Mouse (Mus musculus) CD4-positive, CD25-positive, alpha-beta regulatory T cell, adult 2 months (primary cell): Measurements from ENCODE around the gene Dcst1.

ENCODE experiments used
- DNase-seq: peaks from one replicate; pipeline ENCODE4 v3.0.0-alpha.2; 2012; ENCODE audit warnings: low read depth, low spot score

The Dcst1 gene

DNA sequence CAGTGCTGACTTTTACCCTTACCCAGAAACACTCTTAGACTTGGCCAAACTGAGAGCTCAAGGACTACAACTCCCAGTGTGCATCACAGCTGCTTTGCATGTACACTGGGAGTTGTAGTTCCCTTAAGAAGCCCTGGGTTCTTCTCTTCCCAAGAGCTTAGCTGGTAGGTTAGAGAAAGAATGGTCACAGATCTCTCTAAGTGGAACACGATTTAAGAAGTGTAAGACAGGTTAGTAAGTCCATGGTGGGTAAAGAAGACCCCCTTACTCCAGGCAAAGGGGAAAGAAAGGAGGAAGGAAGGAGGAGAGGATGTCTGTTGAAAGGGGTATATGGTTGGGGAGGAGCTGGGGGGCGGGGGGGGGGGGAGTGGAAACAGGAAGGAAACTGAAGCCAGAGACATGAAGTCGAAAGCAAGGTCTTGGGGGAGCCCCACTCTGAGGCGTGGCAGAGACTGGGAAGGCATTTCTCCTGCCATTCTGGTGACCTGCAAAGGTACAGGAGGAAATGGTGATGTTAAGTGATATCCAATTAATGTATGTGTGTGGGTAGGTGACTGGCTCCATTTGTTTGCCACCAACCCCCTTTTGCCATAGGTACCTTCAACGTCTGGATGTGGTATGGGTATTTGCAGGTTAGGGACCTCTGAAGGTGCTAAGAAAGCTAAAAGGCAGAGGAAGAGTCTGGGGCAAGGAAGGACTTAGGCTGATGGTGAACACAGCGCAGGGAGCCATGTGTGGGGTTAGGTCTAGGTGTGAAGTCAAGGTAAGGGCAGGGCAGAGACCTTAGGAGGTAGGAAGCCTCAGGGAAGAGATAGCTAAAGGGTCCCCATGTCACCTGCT is 24.1 kb upstream of the Dcst1 start:
- peak; percentile 83 for DNase-seq

DNA sequence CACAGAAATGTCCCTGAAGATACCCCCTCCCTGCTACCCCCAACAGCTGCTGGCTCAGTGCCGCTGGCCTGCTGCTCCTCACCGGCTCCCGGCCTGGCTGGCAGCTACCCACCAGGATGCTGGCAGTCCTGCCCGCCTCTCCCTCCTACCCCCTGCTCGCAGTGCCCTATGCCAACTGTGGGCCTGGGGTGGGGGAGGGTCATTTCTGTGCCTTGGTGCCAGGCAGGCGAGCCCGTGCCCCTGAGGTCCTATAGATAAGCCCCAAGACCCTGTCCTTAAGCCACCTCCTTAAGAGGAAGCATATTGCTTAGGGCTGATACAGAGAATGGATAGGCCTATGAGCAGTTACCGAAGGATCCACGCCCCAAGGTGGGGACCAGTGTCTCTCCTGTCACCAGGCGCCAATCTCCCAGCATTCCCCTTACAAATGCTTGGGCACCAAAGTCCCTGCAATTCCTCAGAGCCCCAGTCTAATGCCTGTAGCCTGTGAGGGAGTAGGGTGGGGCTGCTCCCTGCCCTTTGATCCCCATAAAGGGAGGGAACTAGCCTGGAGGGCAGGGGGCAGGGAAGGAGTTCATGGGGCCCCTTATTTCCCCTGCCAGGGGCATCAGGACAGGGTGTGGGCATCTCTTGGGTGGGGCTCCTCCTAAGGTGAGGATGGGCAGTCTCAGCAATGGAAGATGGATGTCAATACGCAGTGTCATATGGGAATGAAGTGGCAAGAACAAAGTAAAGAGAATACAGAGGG is 23.3 kb upstream of the Dcst1 start:
- DNase-seq, result peak; percentile 38

- peak; percentile 38 for DNase-seq
Observed at GRCm38 (mm10) chr3:89387632-89388031, 22.6 kb upstream of the Dcst1 start.

- DNase-seq, result peak; percentile 79
Observed at GRCm38 (mm10) chr3:89386438-89387420, 21.7 kb upstream of the Dcst1 start.

- DNase-seq, result peak; percentile 58
Observed at GRCm38 (mm10) chr3:89385451-89385850, 20.4 kb upstream of the Dcst1 start.

DNA sequence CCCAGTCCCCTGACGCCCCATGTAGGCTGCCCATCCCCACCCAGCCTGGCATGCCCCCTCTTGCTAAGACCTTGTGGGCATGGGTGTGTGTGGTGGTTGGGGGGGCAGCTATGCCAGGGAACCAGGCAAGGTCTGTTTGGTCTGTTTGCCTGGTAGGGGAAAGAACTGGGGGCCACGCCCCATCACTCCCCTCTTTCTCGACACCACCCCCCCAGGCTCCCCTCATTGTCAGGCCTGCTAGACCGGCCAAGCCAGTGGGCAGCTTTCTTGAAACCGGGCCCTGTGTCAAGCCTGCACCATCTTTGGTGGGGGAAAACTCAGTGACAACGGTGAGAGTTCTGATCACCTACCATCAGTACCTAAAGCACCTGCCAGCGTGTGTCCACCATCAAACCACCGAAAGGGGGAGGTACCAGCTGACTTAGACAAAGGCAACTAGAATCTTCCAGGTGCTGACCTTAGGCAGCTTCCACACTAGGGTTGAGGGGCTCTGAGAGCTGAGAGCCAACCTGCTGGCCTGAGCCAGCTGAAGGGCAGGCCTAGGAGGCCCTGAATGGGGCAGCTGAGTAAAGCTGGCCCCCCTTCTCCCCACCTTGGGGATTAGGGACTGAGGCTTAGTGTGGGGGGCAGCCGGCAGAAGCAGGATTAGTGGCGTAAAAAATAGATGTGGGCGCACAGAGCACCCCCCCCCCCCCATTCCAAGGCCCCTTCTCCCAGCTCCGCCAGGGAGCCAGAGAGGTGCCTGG is 19.5 kb upstream of the Dcst1 start:
- peak; percentile 29 for DNase-seq

DNA sequence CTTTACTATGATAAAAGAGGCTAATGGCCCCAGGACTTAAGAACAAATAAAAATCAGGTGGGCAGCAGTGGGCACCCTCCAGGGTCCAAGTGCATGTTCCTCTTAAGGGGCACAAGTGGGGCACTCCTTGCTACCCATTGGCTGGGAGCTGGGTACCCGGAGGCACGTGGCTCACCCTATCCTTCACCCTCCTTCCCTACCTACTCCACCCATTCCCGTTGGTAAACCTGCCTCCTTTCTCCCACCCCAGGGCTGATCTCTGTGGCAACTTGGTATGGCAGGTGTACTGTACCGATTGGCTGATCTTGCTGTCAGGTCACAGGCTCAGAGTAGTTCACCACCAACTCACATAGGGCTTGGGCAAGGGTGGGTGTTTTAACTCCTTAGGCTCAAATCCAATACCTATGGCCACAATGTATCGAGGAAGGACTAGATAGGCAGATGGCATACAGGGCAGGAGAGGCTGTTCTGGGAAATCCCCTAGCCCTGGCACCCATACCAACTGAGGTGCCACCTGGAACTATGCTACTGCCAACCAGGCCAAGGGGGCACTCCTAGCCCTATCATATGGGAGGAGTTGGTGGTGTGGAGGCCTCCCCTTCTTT is 18.7 kb upstream of the Dcst1 start:
- DNase-seq, result peak; percentile 44

- DNase-seq, result peak; percentile 20
Observed at GRCm38 (mm10) chr3:89382950-89383349, 17.9 kb upstream of the Dcst1 start.

DNA sequence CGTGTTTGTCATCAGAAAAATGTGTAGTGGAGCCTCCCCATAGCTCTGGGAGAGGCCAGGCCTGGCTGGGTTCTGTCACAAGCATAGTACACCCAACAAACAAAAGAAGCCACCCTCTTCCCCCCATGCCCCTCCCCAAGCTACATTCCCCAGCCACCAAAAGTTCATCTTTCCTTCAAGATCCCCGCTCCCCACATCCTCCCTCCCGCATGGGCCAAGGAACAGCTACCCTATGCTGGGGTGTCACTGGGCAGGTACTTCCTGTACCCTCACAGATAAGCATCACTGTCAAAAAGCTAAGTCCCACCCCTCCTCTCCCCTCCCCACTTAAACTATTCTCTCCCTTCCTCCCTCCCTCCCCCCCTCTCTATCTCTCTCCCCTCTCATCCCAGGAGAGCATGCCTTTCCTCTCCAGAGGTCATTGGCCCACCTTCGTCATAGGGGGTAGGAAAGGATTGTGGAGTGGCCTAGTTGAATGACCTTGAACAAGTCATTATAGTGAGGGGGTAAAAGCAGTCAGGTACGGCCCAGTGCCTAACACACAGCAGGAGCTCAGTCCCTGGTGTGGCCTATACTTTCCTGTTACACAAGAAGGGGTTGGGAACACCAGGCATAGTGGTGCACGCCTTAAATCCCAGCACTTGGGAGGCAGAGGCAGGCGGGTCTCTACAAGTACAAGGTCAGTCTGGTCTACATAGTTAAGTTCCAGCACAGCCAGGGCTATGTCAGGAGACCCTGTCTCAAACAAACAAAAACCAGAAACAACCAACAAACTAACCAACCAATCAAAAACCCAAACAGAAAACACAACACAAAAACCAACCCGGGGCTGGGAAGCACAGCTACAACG is 17.2 kb upstream of the Dcst1 start:
- peak; percentile 63 for DNase-seq

DNA sequence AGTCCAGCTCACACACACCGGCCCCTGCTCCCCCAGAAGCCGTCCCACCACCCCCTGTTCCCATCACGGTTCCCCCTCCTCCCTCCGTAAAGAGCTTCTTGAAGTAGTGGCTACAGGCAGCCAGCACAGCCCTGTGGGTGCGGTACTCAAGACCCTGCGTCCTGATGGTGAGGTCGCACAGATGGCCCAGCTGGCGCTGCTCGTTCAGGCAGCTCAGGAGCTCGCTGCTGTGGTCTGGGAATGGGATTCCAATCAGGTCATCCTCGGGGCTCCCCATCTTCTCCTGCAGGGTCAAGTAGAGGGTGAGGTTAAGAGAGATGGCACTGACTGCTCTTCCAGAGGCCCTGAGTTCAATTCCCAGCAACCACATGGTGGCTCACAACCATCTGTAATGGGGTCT is 16.2 kb upstream of the Dcst1 start:
- no peak for DNase-seq

- DNase-seq, result no peak
Observed at GRCm38 (mm10) chr3:89380711-89381110, 15.7 kb upstream of the Dcst1 start.

- DNase-seq, result no peak
Observed at GRCm38 (mm10) chr3:89380291-89380690, 15.2 kb upstream of the Dcst1 start.

DNA sequence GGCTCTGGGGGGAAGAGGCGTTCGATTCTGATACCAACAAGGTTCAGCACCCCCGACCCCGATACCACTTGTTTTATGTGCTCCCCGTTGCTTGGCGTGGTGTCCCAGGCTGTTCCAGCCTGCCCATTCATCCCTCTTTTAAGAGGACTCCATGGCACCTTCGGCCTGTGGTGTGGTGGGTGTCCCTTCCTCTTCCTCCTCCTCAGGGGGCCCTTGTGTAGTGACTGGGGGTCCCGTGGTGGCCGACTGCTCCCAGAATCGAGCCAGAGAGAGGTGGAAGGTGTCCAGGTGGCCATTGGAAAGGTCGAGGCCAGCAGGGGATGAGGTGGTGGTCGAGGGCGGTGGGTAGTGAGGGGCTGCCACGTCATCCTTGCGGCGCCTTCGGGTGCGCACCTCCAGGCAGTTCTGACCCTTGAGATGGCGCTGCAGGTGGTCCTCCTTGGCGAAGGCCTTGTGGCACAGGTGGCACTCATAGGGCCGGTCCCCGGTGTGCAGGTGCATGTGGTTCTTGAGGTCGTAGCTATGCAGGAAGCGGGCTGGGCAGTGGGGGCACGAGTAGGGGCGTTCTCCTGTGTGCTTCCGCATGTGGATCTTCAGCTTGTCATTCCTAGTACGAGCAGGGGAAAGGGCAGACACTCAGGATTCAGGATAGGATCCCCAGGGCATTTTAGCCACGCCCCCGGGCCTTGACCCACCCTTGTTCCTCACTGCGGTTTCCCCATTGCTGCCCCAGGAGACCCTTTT is 14.5 kb upstream of the Dcst1 start:
- DNase-seq, result peak; percentile 34

DNA sequence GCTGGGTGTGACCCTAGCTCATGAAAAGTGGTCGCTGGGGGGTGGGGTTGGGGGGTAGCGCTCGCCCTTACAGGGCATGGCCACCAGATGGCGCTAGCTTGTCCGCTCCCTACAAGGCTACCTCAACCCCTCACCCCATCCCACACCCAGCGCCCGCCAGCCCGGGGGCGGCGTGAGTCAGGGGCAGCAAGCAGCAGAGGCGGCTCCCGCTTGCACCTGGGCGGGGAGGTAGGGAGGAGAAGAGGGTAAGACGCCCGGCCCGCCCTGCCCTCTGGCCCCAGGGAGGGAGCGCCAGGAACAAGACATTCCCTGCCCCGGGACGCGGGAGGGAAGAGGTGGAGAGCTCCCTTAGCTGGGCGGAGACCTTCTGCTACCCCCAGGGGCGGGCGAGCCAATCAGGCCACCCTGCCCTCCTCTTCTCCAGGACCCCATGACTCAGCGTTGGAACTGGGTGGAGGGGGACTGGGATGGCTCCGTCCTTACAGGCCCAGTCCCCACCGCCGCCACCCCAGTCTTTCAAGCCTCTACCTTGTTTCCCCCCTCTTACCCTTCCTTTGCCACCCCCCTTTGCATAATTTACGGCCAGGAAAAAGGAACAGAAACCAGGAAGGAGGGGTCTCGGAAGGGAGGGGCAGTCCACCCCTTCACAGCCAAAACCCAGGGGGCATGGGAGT is 13.5 kb upstream of the Dcst1 start:
- peak; percentile 87 for DNase-seq

- no peak for DNase-seq
Observed at GRCm38 (mm10) chr3:89377831-89378230, 12.8 kb upstream of the Dcst1 start.

DNA sequence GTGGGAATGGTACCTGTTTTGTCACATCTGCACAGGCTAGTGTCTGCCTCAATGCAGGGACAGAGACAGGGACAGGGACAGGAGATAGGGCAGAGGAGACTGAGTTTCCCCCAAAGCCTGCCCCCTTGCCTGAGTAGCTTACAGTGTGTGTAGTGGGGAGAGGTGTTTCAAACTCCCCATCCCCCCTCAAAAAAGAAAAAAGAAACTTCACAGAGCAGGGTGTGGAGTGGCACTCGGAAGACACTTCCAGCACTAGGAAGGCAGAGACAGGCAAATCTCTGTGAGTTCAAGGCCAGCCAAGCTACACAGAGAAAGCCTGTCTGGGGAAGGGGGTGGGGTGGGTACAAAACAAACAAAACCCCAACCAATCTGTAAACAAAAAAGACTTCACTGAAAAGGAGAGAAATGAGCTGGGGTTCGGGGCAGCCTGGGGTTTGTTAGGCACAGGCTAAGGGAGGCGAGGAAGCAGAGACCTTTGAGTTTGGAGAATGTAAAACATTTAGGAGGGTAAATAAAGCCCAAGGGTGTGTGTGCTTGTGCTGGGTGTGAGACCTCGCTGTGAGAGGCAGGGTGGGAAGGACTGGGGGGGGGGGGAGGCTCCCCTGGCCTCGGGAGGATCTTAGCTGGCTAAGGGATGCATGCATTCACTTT is 8.7 kb upstream of the Dcst1 start:
- no peak for DNase-seq

DNA sequence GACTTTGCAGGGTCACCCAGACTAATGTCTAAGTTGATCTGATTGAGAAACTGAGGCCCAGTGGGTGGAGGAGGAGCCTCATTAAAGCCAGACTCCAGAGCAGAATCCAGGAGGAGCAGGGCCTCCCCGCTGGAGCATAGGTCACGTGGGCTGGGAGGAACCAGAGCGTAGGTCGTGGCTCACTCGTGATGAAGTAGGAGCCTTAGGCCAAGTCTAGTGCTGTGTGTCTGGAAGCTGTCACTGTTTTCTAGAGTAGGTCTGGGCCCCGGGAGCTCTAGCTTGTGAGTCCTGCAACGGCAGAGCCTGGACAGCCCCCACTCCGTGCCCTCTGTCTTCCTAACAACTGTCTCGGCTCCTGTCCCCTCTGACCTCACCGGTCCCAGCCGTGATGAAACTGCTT is 2.3 kb upstream of the Dcst1 start:
- no peak for DNase-seq
